Mouse (Mus musculus): Measurements from ENCODE around the gene Tiam1. TPM values are rescaled to one million over a fixed set of nuclear protein-coding genes. Genes with fewer than 3 reads are reported as not detected.

Gene Tiam1
- polyA plus RNA-seq, 1 experiment, result 3.6 TPM

DNA sequence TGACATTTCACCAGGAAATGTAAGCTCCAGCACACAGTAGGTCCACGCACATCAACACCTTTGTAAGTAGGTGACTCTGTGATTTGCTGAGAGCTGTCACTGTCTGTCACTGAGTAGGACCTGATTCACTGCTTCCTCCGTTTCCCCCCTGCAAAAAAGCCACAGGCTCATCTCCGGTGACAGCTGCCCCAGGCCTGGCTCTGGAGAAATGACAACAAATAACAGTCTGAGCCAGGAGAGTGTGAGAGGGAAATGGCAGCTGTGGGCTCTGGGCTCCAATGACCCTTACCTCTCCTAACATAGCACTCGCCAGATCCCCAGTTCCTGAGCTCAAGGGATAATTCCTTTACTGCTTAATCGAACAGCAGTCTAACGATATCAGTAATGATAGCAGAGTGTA lies 301.7 kb downstream of the Tiam1 start:
- DNase-seq (ENCODE audit: low read depth), result no peak

DNA sequence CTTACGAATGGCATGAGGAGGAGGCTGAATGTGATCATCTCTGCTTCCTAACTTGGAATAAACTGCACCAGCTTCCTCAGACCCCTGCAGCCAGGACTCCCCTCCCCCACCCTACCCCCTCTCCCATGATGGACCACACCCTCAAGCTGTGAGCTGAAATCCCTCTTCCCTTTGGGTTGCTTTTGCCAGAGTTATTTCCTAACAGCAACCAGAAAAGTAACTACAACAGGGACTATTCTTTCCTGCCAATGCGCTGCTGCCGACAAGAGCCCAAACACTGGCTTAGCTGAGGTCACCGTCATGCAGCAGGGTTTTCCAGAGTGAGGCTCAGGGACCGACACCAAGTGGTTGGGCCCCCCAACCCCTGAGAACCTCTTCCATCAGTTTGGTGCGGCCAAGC lies 303.2 kb downstream of the Tiam1 start:
- no peak for DNase-seq (ENCODE audit: low read depth)

DNA sequence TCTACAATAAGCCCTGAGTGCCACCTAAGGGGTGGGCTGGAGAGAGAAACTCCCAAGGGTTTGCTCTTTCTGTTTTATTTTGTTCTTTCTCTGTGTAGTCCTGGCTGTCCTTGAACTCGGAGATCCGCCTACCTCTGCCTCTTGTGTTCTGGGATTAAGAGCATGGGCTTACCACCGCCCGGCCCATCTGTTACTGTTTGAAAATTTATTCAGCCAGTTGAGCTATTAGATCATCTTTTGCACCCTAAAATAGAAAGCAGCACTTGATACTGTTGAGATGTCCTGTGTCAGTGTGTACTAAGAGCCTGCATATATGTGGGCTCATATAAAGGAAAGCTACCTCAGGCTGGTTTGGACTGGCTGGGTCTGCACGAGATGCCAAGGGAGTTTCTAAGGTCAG lies 303.7 kb downstream of the Tiam1 start:
- no peak for DNase-seq (ENCODE audit: low read depth)

DNA sequence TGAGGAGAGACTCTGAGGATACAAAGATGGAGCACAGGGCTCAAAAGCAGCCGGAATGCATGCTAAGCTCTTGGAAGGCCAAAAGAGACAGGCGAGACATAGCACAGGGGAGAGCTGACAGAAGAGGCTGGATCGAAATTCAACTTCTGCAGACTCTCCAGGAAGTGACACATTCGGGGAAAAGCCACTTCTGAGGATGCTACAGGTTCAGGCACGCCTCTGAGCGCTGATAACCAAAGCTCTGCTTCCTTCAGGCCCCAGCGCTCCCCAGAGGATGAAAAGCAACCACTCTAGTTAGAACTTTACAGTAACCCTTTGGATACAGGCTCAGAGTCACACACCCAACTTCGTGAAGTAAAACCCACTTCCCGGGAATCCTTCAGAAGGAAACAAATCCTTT lies 306.5 kb downstream of the Tiam1 start:
- DNase-seq (ENCODE audit: low read depth), result no peak

DNA sequence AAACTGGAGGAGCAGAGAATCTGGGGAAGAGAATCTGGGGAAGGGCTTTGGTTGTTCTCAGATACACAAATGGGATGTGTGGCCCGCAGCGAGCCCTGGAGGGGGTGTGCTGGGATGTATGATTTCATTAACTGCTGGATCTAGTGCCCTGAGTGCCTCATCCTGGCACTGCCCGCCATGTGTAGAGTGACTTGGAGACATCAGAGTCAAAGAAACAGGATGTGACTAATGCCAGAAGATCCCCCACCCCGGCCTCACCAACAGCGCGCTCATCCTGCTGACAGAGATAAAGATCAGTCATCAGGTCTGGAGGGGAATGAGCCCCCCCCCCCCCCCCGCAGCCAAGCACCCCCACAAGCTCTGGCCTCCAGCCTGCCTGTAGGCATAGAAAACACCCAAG lies 308.0 kb downstream of the Tiam1 start:
- DNase-seq (ENCODE audit: low read depth), result no peak

DNA sequence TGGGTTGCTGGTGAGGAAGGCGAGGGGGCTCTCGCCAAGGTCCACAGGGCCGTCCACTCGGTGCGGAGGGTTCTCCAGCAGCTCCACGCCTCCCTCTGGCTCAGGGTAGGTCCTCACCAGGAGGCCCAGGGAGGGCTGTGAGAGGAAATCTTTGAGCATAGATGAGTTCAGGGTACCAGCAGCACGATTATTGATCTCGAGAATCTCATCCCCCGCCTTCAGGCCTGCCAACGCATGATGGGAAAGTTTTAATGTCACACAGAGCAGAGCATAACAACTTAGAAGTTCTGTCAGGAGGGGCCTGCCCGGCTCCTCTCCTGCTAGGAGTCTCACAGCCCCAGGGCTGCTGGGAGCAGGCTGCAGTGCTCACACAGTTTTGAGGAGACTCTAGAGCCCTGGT lies 310.6 kb downstream of the Tiam1 start:
- no peak for DNase-seq (ENCODE audit: low read depth)

DNA sequence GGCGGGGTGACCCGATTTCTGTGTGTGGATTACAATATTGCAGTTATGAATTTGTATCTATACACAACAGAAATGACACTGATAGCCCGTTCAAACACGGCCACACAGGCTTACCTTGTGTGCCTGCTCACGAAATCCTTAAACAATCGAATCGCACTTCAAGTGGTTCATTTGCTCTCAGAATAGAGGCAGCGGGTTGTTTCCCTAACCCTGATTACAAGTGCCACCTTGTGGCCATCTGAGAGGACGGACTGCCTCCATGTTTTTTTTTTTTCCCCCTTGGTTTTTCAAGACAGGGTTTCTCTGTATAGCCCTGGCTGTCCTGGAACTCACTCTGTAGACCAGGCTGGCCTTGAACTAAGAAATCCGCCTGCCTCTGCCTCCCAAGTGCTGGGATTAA lies 312.4 kb downstream of the Tiam1 start:
- DNase-seq (ENCODE audit: low read depth), result no peak

DNA sequence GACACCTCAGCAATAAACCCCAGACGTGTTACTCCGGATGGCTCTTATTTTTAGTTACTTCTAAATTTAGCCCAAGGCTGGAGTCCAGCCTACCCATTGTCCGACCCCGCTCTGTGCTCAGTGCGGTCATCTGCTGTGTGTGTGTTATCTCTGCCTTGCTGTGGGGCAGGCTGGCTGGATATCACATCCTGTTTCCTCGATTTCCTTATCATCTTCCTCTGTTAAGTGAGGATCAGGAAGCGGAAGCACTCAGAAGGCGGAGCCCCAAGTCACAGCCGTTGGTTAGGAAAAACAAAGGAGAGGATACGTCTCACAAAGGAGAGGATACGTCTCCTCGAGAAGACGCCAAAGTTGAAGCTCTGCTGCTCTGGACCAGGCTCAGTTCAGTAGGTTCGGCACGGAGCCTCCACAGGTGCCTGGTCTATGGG lies 313.3 kb downstream of the Tiam1 start:
- DNase-seq (ENCODE audit: low read depth), result no peak

DNA sequence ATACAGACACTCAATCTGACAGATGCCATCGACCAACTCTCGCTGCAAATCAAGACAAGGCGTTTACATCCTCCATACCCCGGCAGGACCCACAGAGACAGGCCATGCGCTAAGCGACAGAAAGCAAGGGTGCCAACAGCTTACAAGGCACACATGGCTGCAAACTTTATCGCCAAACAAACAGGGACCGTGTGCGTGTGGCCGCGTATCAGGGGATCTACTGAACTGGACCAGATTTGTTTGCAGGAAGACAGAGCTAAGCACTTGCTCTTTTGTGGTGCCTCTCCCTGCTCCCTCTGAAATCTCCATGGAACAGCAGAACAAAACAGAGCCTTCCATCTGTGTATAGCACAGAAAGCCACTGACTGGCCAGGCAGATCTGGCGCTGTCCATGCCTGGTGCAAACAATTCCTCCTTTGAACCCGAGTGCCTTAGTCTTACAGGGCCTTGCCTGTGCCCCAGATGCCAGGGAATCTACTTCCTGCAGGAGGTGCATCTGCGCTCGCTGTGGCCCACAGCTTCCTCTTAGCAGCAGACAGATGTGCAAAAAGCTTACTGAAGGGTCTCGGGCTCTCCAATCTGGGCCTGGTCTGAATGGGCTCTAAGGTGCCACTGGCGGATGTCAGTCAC lies 316.0 kb downstream of the Tiam1 start:
- no peak for DNase-seq (ENCODE audit: low read depth)

DNA sequence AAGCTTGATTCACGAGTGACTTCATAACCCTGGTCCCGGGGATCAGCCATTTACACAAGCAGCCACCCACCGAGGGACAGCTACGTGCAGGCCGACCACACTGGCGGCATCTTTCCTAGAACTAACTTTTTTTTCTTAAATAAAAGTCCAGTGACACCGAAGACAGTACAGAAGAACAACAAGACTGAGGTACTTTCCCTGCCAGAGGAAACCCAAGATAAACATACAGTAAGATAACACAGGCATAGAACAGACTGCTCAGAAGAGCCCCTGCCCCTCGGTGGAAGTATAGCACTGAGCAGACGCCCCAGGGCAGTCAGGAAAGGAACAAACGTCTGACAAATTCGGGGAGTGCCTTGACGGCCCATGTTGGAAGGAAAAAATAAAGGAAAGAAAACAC lies 317.7 kb downstream of the Tiam1 start:
- no peak for DNase-seq (ENCODE audit: low read depth)

DNA sequence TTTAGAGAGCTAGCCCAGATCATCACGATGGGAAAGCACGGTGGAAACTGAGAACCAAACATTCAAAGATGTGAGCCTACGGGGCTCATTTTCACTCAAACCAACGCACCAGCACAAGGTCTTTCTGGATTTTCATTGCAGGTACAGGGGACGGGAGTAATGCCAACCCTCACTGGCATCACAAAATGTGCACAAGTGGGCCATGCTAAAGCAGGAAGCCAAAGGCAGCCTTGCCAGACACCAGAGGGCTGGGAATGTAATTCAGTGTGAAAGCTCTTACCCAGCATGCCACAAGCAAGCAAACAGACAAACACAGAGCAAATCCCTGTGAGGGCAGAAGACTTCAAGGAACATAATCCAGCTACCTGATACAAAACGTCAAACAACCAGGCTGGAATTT lies 320.7 kb downstream of the Tiam1 start:
- DNase-seq (ENCODE audit: low read depth), result no peak

DNA sequence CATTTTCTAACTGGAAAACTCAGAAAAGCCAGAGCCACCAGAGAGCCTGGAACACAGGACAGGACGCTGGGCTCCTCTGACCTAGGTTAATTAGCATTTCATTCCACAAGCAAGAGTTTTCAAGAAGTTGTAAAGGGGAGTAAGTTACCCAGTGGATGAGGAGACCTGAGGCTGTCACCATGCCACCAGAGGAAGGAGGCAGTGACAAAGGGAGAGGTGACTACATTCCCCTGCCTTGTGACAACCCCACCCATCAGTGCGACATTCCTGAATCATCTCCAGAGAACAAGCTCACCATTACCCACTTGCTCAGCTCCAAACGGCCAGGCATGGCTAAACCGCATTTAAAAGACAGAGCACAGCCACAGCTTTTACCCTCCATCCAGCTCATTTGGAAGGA lies 324.9 kb downstream of the Tiam1 start:
- no peak for DNase-seq (ENCODE audit: low read depth)

DNA sequence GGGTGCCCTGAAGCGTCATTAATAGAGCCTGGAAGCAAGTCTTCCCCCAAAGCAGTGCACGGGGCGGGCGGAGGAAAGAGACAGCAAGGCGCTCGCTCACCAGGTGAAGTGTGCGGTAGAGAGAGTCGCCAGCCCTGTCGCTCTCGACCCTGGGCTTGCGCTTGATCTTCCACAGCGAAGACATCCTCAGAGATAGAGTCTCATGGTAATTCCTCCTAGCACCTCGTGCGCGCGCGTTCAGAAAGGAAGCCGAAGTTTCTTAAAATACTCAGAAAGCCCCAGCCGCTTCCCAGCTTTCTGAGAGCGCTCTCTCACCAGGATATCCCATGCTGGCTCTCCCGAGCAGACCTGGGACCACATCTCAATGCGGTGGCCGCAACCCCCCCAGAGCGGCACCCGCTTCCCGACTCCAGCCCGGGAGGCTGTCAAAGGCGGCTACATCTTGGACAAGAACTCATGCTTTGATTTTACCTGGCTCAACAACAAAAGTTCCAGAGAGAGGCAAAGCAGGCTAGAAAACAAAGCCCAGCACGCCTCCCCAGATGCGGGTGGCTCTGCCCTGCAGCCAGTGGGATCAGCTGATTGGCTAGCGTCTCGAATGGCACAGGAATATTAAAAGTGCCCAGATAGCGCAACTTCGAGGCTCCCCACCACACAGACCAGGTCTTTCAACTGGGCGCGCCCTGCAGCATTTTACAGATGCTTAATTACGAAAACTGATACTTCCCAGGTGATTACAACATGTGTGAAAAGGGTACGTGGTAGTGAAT lies 325.5 kb downstream of the Tiam1 start:
- no peak for DNase-seq (ENCODE audit: low read depth)

DNA sequence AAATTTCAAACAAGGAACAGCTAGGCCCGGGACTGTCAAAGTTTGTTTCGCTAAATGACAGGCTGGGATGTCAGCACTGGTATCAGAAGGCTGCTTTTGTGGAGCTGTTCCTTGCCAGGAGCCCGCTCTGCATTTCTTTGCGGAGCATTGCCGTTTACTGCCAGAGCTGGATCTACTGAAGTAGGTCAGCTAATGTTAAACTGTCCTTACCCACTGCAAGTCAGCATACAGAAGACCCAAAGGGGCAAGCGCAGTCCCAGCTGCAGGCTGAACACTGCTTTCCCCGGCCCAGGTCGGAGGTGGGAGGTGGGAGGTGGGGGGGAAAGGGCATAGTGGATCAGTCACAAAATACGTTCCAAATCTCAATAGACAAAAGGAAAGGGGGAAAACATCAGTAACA lies 326.3 kb downstream of the Tiam1 start:
- no peak for DNase-seq (ENCODE audit: low read depth)

DNA sequence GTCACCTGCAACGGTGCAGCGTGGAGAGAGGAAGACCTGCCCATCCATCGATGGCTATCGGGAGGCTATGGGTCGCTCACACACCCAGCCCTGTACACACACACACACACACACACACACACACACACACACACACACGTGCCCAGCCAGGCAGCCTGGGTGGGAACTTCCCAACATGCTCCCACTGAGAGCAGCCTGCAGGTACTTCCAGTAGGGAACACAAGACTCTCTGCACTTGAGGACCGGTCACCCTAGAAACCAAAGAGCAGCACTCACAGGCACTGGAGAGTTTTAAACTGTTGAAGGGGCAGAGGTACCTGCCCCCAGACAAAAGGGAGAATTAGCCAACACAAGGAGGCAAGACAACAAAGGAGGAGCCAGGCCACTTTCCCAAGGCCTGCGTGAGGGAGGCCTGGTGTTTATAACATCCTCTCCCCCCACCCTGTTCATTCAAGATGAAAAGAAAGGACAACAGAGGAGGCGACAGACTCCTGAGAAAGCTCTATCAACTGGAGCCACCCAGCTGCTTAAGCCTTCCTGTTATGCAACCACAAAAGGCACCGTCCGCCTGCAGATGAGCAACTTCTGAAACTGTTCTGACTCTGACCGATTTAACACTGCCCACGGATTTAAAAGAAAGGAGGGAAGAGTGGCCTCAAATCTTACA lies 326.9 kb downstream of the Tiam1 start:
- no peak for DNase-seq (ENCODE audit: low read depth)

DNA sequence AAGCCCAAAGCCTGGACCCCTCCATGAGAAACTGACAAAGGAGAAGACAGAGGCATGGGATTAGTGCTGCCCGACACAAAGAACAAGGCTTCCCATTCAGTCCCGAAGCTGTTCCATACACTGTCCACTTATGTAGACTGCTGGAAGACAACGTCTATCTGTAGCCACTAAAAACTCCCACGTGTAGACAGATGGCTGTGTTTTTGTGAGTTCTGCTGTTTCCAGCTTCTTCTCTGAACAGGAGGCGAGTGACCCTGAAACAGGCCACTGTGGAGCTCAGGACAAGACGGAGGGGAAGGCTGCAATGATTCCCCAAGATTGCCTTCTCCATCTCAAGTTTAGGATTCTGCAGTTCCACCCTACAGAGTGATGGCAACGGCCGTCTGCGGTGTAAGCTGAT lies 330.0 kb downstream of the Tiam1 start:
- DNase-seq (ENCODE audit: low read depth), result no peak

DNA sequence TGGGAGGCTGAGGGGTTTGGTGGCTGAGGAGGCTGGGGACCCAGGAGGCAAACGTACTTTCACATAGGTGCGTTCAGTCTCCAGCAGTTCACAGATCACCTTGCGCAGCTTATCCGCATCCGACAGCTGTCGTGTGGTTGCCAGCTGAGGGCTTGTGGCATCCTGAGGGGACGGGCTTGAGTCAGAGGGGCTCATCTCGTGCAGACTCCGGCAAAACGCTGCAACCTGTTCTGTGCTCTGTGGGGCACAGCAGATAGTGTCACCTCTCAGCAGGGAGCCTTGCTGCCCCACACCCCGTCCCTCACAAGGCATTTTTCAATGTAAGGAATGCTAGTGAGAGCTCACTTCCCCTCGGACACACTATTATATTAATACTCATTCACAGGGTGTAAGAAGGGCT lies 330.7 kb downstream of the Tiam1 start:
- no peak for DNase-seq (ENCODE audit: low read depth)

DNA sequence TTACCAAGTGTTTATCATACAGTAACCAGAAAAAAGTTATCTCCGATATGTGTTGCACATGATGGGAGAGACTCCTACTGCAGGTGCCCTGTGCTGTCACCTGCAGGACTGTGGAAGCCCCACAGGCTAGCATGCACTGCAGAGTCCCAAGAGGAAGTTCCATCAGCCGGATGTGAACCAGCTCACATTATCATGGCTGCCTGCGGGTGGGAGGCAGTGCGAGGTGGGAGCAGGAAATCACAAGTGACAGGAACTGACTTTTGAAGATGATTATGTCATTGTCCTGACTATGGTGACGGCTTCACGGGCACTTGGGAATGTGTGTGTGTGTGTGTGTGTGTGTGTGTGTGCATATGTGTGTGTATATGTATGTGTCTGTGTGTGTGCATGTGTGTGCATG lies 333.2 kb downstream of the Tiam1 start:
- no peak for DNase-seq (ENCODE audit: low read depth)

DNA sequence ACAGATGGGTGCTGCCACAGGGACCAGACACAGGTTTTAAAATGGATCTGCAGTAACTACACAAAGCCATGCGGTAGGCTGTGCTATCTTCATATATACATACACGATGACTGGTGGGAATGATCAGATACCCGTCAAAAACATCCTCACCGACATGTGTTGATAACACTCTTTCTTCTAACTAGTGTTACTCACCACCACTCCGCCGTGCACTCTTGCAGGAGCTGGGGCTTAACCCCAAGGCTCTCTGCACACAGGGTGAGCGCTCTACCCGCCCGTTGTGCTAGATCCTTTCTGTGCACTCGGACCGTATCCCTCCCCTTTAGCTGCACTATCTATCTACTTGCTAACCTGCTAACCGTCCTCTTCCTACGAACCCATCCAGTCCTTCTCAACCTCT lies 335.4 kb downstream of the Tiam1 start:
- no peak for DNase-seq (ENCODE audit: low read depth)

DNA sequence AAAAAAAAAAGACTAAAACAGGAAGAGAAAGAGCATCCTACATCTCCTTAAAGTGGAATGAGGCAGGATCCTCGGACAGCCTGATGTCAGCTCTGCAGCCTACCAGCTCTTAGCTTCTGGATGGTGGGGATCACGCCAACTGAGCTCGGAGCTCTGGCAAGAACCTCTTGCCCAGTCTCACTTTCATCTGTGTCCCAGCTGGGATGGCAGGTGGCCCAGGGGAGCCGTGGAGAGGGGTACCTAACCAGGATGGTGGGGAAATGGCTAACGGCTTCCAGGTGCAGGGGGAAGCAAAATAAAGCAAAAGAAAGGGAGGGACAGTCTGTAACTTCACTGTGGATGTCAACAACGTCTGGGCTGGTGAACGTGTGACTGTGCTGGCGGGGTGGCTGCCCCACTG lies 337.6 kb downstream of the Tiam1 start:
- DNase-seq (ENCODE audit: low read depth), result no peak

DNA sequence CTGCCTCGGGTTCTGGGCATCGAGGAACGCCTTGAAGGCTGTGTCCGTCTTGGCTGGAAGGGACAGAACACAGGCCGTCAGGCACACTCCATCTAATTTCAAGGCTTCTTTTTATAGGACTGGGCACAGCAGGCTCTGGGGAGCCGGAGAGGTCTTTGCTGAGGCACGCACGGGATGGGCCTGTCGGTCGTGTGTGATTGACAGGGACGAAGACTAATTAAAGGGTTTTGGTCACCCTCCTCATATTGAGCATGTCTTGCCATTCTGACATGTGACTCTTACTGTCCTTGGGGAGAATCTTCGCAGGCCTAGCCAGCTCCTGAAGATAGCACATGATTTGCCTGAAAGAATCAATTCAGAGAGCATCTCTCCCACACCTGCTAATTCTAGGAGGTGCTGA lies 338.4 kb downstream of the Tiam1 start:
- DNase-seq (ENCODE audit: low read depth), result no peak

DNA sequence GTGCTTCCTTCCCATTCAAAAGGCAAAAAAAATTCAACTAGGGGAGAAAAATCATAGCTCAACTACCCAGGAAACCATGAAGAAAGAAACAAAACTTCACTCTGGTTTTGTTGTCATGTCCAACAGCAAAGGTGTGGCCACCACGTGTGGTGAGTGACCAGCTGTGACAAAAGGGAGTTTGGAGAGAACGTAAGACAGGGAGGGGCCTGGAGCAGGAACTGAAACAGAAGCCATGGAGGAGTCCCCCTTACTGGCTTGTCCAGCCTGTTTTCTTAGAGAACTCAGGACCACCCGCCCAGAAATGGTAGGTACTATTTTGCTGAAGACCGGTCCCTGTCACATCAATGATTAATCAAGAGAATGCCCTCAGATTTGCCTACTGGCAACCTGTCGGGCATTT lies 342.1 kb downstream of the Tiam1 start:
- DNase-seq (ENCODE audit: low read depth), result no peak

DNA sequence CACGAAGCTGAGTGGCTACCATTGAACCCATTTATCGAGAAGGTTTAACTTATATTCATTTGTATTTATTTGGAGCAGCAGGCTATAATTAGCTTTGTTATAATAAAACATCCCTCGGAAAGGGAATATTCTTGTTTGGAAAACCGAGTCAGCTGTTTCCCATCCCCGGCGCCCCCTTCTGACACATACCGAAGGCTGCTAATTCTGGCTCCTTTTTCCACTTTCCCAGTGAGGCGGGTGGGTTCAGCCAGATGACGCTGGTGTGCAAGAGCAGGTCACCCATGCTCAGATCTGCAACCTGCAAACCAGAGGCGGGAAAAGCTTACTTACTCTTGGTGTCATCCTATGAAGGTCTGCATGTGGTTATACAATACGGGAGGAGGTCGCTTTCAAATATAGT lies 343.8 kb downstream of the Tiam1 start:
- no peak for DNase-seq (ENCODE audit: low read depth)

Measured in gonadal fat pad, adult 2 months (tissue).